Mouse (Mus musculus): ENCODE data around the gene Gm10488. TPM values are rescaled to one million over a fixed set of nuclear protein-coding genes. Genes with fewer than 3 reads are reported as not detected.
"Not testable (repeated sequence)": the region's sequence is repeated elsewhere in the genome, so short reads cannot be mapped to it uniquely, and the experiment has no call there.

The Gm10488 gene
- not detected in 2 replicates for total RNA-seq (2012; rRNA removed)
- total RNA-seq (2014; rRNA removed) = not detected in 2 replicates
- polyA plus RNA-seq (2012; ENCODE audit: insufficient read length, low read depth) = not detected in 2 replicates

- H3K4me3 ChIP-seq (replicated peaks in 1 of 3; ENCODE audit: low read depth in 2 of 3, low read length in 2 of 3, poor library complexity in 1 of 3); dilution Hi-C loops (cut with MboI; ENCODE audit: extremely low pct_ligation_motif_present, extremely low pct_unique_long_range_greater_than_20kb, low sequenced_read_pairs); in situ Hi-C loops (cut with MboI; ENCODE audit: low pct_ligation_motif_present, low pct_unique_long_range_greater_than_20kb, low sequenced_read_pairs): not testable (repeated sequence)
Measured at GRCm38 (mm10) chrX:29976014-29976413, at the start of gene Gm10488. TSS of gene Gm10488 (plus strand) at chrX:29976314.

More at GRCm38 (mm10) chrX:29976014-29976413, at the start of gene Gm10488:
- not testable (repeated sequence) for H3K27me3 ChIP-seq (replicated peaks); H3K9ac ChIP-seq (ENCODE audit: insufficient read depth, low read depth); H3K9me3 ChIP-seq (replicated peaks; ENCODE audit: low read length); H3K36me3 ChIP-seq (replicated peaks in 1 of 2; ENCODE audit: control insufficient read depth in 1 of 2, insufficient read depth in 1 of 2, low read length in 1 of 2); DNase-seq (ENCODE audit: extremely low read depth); H3K4me2 ChIP-seq (ENCODE audit: insufficient read depth, low read depth, poor library complexity, severe bottlenecking); H3K4me1 ChIP-seq (ENCODE audit: control insufficient read depth in 1 of 2, insufficient read depth in 2 of 2); H3K79me2 ChIP-seq (replicated peaks; ENCODE audit: control insufficient read depth, extremely low read depth, insufficient read depth, poor library complexity, severe bottlenecking); H3K27ac ChIP-seq (ENCODE audit: insufficient read depth, low read depth)

Data from CH12.LX (cell line).